Mouse (Mus musculus) ES-E14 (cell line): ENCODE measurements at regions not wholly inside any gene's neighbourhood (a gene's known extent, or its start where the extent isn't known, plus 50 kb on each side); places are given as distances from the start of the nearest gene placed in this dataset.

Experiments used
- DNase-seq: peaks from one replicate; pipeline ENCODE4 v3.0.0-alpha.2; 2013; ENCODE audit warnings: low read depth, low spot score
- H3K27ac ChIP-seq: 2 replicates; pipeline ENCODE4 v1.5.1; 2012; ENCODE audit warnings: low read depth, mild to moderate bottlenecking, low read length, moderate library complexity, mixed read lengths; ENCODE audit not compliant: poor library complexity, insufficient read depth, severe bottlenecking
- H3K36me3 ChIP-seq: 2 replicates; pipeline ENCODE4 v1.6.1; 2012; ENCODE audit warnings: mild to moderate bottlenecking, low read length, moderate library complexity, mixed read lengths; ENCODE audit not compliant: control insufficient read depth, poor library complexity, insufficient read depth, severe bottlenecking
- H3K4me1 ChIP-seq, 2 experiments: fragments of 150-350 bp in 1 of 2; sonication (generic) in 1 of 2; 2 replicates each; pipeline ENCODE4 v1.6.1; 2012; ENCODE audit warnings: low read length in 2 of 2, mild to moderate bottlenecking in 1 of 2, mixed read lengths in 1 of 2; ENCODE audit not compliant: control insufficient read depth in 2 of 2, insufficient read depth in 2 of 2, poor library complexity in 1 of 2
- H3K4me3 ChIP-seq, 2 experiments: fragments of 150-350 bp in 1 of 2; sonication (generic) in 1 of 2; 2 replicates each; pipeline ENCODE4 v1.5.1; 2012; ENCODE audit warnings: low read length in 2 of 2, low read depth in 1 of 2, mild to moderate bottlenecking in 1 of 2, mixed read lengths in 1 of 2; ENCODE audit not compliant: insufficient read depth in 1 of 2, poor library complexity in 1 of 2, severe bottlenecking in 1 of 2
- H3K9ac ChIP-seq: 2 replicates; pipeline ENCODE4 v1.6.1; 2012; ENCODE audit warnings: low read depth, mild to moderate bottlenecking, low read length, mixed read lengths; ENCODE audit not compliant: poor library complexity, insufficient read depth, severe bottlenecking
- H3K9me3 ChIP-seq: fragments of 150-350 bp; sonication (generic); 2 replicates; pipeline ENCODE4 v1.6.1; 2012; ENCODE audit warnings: low read depth, mild to moderate bottlenecking, low read length; ENCODE audit not compliant: control insufficient read depth, insufficient read depth
- CHD2 ChIP-seq: IDR thresholded peaks from 2 replicates; pipeline ENCODE4 v1.6.1; 2014; ENCODE audit warnings: mild to moderate bottlenecking, low read depth, low read length, inconsistent platforms
- HCFC1 ChIP-seq: IDR thresholded peaks from 2 replicates; pipeline ENCODE4 v1.6.1; 2012; ENCODE audit warnings: low read length, inconsistent platforms, borderline replicate concordance; ENCODE audit not compliant: insufficient read depth
- MAFK ChIP-seq: IDR thresholded peaks from 2 replicates; pipeline ENCODE4 v1.6.1; 2014; ENCODE audit warnings: mild to moderate bottlenecking, low read depth, low read length, inconsistent platforms; ENCODE audit not compliant: insufficient read depth
- ZC3H11A ChIP-seq: IDR thresholded peaks from 2 replicates; pipeline ENCODE4 v1.6.1; 2012; ENCODE audit warnings: low read depth, mild to moderate bottlenecking, inconsistent platforms, low read length, borderline replicate concordance
- ZNF384 ChIP-seq: IDR thresholded peaks from 2 replicates; pipeline ENCODE4 v1.6.1; 2012; ENCODE audit warnings: low read depth, low read length, inconsistent platforms
- in situ Hi-C, 2 experiments: fragments of 600-800 bp; cut with MboI; formaldehyde crosslinking; loops; one replicate each; pipeline ENCODE4 v1.15.1; 2025; ENCODE audit warnings: low sequenced_read_pairs in 2 of 2, inconsistent platforms in 1 of 2; ENCODE audit not compliant: unreplicated experiment in 2 of 2

GRCm38 (mm10) chr12:52638461-52638860, 60.7 kb upstream of the Akap6 start:
- DNase-seq, result no peak
- no peaks in the 10 kb centered on the region for H3K36me3 ChIP-seq
- no peak overlapping the region for H3K27ac ChIP-seq
- in situ Hi-C loops, result loop anchor here (25.0 kb wide), 1 partner anchor 601 kb away; the partner anchor contains the start of gene Gpr33 (in 2 of the 2)
- TF ChIP-seq ZNF384 (no peak), MAFK (no peak), ZC3H11A (no peak), CHD2 (no peak), HCFC1 (no peak)
- H3K9ac ChIP-seq, result no peak overlapping the region
- H3K4me1 ChIP-seq, result no peaks in the 10 kb centered on the region
- no peak overlapping the region for H3K4me3 ChIP-seq
- no peaks in the 10 kb centered on the region for H3K9me3 ChIP-seq

- Histone ChIP-seq H3K9ac (no peak overlapping the region), H3K4me1 (no peaks in the 10 kb centered on the region), H3K9me3 (no peaks in the 10 kb centered on the region), H3K27ac (no peak overlapping the region), H3K36me3 (no peaks in the 10 kb centered on the region), H3K4me3 (no peak overlapping the region)
- in situ Hi-C loops, result loop anchor here (25.0 kb wide), 1 partner anchor 607 kb away; the partner anchor contains the start of gene Gpr33 (in 2 of the 2)
- DNase-seq, result no peak
- TF ChIP-seq HCFC1, result no peak
- TF ChIP-seq MAFK, result no peak
- no peak for TF ChIP-seq ZNF384
- no peak for TF ChIP-seq ZC3H11A
- no peak for TF ChIP-seq CHD2
These were observed 55.1 kb upstream of the Akap6 start for GRCm38 (mm10) chr12:52644059-52644458.
